Mouse (Mus musculus) heart, adult 11 months (tissue): Measurements from ENCODE around the gene Wdr17.
A peak's percentile ranks its signal among the peaks of the same experiment; 100 is the strongest.

Experiments used
- DNase-seq: peaks from one replicate; pipeline ENCODE4 v3.0.0; 2022

Wdr17 gene

DNA sequence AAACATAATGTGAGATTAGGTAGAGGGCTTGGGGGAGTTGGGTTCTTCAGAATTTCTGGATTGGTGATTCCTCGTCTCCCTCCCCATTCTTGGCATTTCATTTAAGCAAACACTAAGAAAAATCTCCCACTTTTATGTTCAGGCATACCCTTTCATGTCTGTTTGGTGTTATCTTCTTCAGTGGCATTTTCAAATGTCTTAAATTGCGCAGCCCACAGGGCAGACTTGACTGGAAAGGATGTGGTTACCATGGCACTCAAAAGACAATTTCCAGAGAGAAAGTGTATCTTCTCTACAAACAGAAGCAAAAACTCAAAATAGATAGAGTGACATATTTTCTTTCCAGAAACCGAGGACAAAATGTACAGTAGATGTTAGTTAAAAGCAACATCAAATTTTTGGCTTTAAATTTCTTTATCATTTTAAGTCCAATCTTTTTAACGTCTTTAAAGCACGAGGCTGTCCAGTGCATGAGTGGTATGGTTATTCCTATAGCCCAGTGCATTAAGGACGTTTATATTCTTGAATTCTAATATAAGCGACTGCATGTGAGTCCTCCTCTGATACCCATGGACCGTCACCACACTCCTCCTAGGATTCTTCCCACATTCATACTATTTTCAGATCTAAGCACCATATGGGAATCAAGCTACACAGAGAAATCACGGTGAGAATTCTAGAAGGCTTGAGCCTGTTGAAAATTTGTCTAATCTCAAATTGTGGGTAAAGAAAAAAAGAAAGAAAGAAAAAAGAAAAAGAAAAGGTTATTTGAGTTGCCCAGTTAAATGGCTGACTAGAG is at the start of gene Wdr17:
Gene Wdr17 (minus strand): TSS at position 198 of the 799 bp plus-strand sequence.
- no peak for DNase-seq

- no peak for DNase-seq
Observed at GRCm38 (mm10) chr8:54932306-54932705, 45.3 kb upstream of the Wdr17 start.

GRCm38 (mm10) chr8:54924936-54925335 is 38.0 kb upstream of the Wdr17 start:
- DNase-seq = no peak

- DNase-seq = no peak
Observed at GRCm38 (mm10) chr8:54922160-54922855, 35.3 kb upstream of the Wdr17 start.

DNA sequence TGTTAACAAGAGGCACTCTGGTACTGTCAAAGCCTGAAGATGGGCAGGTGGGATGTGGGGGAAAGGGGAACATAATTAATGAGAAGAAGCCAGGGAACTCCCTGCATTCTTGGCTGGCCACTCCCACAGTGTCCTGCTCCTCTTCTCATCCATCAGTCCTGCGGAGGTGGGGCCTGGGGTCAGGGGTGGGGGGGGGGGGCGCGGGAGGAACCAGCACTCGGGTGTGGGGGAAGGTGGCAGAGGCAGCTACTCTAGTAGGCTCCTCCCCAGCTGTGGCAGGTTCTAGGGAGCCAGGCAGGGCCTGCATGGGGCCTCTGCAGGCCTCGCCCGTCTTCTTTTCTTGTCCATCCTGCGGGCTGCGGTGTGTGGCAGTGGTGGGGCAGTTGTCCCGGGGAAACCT is 30.7 kb upstream of the Wdr17 start:
- no peak for DNase-seq

DNA sequence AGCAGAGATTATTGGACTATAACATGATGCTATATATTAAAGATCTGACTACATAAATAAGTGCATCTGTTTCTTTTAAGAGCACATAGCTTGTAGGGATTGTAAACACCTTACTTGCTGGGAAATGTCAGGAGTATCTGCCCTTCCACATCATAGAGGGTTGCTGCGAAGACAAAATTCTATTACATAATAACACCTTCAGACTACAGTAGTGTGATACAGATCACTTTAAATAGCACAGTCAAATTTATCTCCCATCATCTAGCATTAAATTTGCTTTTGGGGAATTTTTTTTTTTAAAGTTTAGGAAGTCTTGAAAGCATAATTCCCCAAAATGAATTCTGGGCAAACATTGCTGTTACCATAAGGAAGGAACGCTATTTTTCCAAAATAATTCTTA is 25.9 kb upstream of the Wdr17 start:
- DNase-seq = no peak

- no peak for DNase-seq
Observed at GRCm38 (mm10) chr8:54899444-54899843, 12.5 kb upstream of the Wdr17 start.

DNA sequence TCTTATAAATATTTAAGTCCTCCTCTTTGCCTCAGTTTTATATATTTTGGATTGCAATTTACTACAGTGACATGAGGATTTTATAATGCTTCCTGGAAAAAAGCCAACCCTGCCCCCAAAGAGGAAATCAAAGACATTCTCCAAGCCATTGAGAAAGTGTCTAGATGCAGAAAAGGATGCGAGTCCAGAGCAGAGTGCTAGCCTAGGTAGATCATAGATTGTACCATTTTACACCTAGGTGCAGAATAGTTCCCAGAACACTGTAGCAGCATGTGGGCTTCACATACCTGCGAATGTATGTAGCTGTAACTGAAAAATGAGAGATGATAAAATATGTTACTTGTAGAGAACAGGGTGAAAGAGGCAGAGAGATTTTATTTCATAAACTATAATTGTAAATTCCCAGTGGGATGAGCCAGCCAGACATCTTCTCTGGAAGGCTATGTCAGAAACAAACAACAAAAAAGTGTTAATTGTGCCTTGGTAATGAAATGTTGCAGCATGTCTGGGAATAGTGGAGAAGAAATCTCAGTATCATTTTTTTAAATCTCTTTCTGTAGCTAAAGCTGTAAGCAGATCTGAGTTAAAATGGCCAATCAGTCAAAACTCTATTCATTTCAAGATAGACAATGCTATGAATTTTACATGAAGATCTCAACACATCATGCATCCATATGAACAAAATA is 7.8 kb upstream of the Wdr17 start:
- DNase-seq = no peak

GRCm38 (mm10) chr8:54894180-54894579 is 7.2 kb upstream of the Wdr17 start:
- DNase-seq = no peak

- no peak for DNase-seq
Observed at GRCm38 (mm10) chr8:54886560-54886959, 424 bp downstream of the Wdr17 start.

- DNase-seq = no peak
Observed at GRCm38 (mm10) chr8:54876458-54876857, 10.5 kb downstream of the Wdr17 start.

DNA sequence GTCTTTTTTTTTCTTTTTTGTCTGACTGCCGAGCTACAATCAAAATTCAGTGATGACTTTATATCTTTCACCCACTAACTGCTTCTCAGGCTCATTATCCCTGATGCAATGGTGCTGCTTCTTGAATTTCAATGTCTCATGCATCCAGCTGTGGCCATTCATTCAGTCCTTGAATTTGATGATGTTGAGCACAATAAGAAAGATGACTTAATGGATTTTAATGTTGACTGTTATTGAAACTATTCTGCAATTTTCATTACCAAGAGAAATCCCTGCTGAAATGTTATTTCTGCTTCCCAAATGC is 22.3 kb downstream of the Wdr17 start:
- no peak for DNase-seq

DNA sequence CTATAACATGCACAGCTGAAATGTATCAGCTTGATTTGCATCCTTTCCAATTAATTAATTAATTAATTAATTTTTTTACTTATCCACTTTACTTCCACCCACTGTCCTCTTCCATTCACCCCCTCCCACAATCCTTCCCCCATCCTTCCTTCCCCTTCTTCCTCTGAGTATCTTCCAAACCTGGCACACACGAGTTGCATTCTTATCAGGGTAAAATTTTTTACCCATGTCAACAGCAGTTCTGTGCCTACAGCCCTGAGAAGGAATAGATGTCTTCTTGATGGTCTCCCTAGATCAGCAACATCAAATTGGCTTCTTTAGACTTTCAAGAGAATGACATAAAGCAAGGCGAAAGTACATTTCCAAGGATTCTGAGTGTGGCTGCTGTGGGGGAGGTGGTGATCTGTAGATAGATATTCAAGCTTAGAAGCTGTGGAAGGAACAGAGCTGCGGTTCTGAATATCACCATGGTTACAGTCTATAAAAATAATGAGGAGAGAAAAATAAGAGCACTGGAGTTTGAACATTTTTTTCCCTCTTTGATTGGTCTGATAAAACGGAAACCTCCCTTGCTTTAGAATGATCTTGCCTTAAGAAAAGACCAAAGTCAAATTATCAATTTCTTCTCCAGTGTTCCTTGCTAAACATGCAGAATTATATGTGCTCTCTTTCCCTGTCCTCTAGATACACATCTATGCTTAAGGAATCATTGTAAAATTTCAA is 22.8 kb downstream of the Wdr17 start:
- DNase-seq = no peak

GRCm38 (mm10) chr8:54836029-54836959 is 50.7 kb downstream of the Wdr17 start:
- no peak for DNase-seq

DNA sequence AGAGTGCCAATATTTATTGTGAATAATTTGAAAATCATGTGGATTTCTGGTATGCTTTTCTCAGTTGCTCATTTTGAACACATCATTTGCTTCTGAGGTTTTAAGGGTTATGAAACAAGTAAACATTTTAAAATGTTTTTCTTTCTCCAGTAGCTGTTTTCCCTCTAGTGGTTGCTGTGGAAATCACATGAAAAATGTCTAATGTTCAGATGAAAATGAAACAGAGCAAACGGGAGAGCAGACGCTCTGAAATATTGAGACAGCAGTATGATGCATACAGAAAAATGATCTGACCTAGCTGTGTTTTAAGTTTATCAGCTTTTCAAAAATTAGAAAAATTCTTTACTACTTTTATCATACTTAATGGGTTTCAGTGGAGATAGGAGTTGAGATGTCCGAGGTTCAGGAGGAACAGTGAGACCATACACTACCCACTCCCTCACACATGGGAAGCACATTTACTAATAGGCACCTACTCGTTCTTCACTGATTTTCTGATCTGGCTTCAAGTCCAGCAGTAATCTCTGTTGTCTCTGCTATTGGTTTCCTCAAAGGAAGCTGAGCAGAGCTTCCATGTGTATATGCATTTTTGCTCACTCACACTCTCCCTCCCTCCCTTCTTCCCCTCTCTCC is 57.1 kb downstream of the Wdr17 start:
- no peak for DNase-seq

DNA sequence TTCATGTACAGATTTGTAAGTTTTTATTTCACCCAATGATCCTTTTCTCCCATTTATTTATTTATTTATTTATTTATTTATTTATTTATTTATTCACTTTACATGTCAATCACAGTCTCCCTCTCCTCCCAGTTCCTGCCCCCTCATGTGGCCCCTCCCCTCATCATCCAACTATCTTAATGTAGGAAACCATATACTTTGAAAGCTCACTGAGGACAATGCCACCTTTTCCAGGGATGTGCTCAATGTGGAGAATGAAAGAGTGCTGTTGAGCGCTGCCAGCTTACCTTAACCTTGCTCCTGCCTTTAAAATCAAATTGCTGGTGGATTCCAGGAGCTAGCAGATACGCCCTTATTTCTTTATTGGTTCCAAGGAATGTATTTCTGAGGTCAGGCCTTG is 59.0 kb downstream of the Wdr17 start:
- DNase-seq = peak; percentile 66

DNA sequence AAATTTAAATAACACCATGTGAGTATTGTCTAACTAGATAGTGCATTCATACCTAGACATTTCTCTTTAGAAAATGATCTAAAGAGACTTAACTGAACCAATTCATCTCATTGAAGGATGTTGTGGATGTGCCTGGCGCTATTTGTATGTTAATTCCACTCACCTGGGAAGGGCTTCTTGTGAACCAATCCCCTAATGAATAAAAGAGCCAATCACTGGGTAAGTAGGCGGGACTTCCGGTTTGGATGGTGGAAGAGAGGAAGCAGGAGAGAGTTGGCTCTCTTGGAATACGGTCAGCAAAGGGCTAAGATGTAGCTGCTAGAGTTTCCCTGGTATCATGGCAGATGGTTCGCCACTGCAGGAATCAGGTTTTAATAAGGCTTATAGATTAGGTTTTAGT is 64.0 kb downstream of the Wdr17 start:
- DNase-seq = no peak

GRCm38 (mm10) chr8:54818651-54819050 is 68.3 kb downstream of the Wdr17 start:
- DNase-seq = no peak

DNA sequence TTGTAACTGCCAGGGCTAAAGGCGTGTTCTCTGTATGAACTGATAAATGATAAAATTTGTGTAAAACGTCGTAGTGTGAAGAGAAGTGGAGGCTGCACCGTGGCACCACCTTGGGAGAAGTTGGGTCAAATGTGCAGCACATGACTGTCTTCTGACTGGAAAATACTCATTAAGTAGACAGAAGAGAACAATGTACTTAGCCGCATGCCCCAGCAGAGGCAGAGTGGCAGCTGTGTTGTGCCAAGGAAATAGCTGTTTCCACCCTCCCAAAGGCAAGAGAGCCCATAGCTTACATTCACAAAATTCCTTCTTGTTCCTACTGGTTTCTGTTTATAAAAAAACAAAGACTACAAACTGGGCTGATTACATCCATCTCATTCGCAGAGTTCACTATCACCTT is 78.8 kb downstream of the Wdr17 start:
- DNase-seq = peak; percentile 87

DNA sequence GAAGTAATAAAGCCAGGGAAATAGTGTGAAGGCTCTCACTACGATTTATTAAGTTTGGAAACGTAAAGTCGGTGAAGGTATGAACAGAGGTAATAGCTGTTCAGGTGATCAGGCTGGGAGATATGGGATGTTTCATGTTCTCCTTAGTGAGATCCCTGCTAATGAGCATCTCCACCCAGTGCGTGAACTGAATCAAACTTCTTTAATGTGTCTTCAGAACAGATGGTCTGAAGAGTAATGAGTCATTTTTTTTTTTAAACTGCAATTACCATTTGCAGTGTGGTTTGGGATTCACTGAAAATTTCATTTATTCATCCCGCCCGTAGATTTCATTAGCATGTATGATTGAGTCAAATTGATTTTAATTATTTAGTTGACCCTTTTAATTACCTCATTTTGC is 80.8 kb downstream of the Wdr17 start:
- no peak for DNase-seq

- no peak for DNase-seq
Observed at GRCm38 (mm10) chr8:54792699-54793061, 94.3 kb downstream of the Wdr17 start.
